Mouse (Mus musculus): Measurements from ENCODE around the gene Gm21394.
"Not testable (repeated sequence)": the region's sequence is repeated elsewhere in the genome, so short reads cannot be mapped to it uniquely, and the experiment has no call there.

The Gm21394 gene

GRCm38 (mm10) chrY:84564807-84565206 is at the start of gene Gm21394:
TSS of gene Gm21394 (minus strand) at chrY:84564907.
- not testable (repeated sequence) for DNase-seq (ENCODE audit: low read depth)
